Mouse (Mus musculus) heart, postnatal 0 days (tissue): ENCODE results near the gene Arrb2.

Source experiments
- CTCF ChIP-seq: IDR thresholded peaks from 2 replicates; pipeline ENCODE4 v1.5.1; 2016; ENCODE audit warnings: antibody characterized with exemption, control low read depth, low read depth
- EP300 ChIP-seq: IDR thresholded peaks from 2 replicates; pipeline ENCODE4 v1.6.1; 2016; ENCODE audit warnings: antibody characterized with exemption, low read depth

GRCm38 (mm10) chr11:70409594-70410296 lies 22.7 kb upstream of the Arrb2 start, which contains the start of gene Pelp1:
- no peak for TF ChIP-seq CTCF
- peak; percentile 28; the same call in 1 of the 2 replicates for TF ChIP-seq EP300
